Mouse (Mus musculus) kidney, adult 2 months (tissue): Measurements from ENCODE around the gene Sart1. TPM values are rescaled to one million over a fixed set of nuclear protein-coding genes. Genes with fewer than 3 reads are reported as not detected.

Source experiments
- DNase-seq: peaks from one replicate; pipeline ENCODE4 v3.0.0; 2021
- H3K27ac ChIP-seq: fragments of 200-500 bp; 2 replicates; pipeline ENCODE4 v1.5.1; 2012; ENCODE audit warnings: low read depth, low read length, control low read depth, inconsistent platforms; ENCODE audit not compliant: insufficient read depth
- H3K27me3 ChIP-seq: fragments of 200-500 bp; replicated peaks from 2 replicates; pipeline ENCODE4 v1.6.1; 2012; ENCODE audit warnings: mild to moderate bottlenecking, moderate library complexity, low read length, inconsistent platforms; ENCODE audit not compliant: control insufficient read depth, insufficient read depth
- H3K36me3 ChIP-seq: fragments of 200-500 bp; 2 replicates; pipeline ENCODE4 v1.6.1; 2012; ENCODE audit warnings: mild to moderate bottlenecking, moderate library complexity, low read length, inconsistent platforms; ENCODE audit not compliant: control insufficient read depth, insufficient read depth
- H3K4me1 ChIP-seq: fragments of 200-500 bp; 2 replicates; pipeline ENCODE4 v1.6.1; 2011; ENCODE audit warnings: low read length; ENCODE audit not compliant: control insufficient read depth, insufficient read depth
- H3K4me3 ChIP-seq: fragments of 200-500 bp; 2 replicates; pipeline ENCODE4 v1.5.1; 2011; ENCODE audit warnings: mild to moderate bottlenecking, low read depth, low read length, control low read depth; ENCODE audit not compliant: insufficient read depth
- CTCF ChIP-seq: fragments of 200-500 bp; conservative IDR thresholded peaks from 2 replicates; pipeline ENCODE4 v1.5.1; 2011; ENCODE audit warnings: low read depth, mild to moderate bottlenecking, control low read depth, low read length, moderate library complexity, mixed read lengths; ENCODE audit not compliant: insufficient read depth, insufficient read length
- POLR2A ChIP-seq: fragments of 200-500 bp; IDR thresholded peaks from one replicate; pipeline ENCODE4 v1.6.1; 2011; ENCODE audit warnings: low read depth, low read length, control low read depth
- WGBS: fragments of 180-500 bp; shearing (Covaris S2); methylation state at CpG from one replicate; pipeline ENCODE4 v1.1.7; 2018; 5-methylcytosine and 5-hydroxymethylcytosine counted together
- polyA plus RNA-seq: library from polyadenylated mRNA; depleted of rRNA; stranded (reverse); fragments of >200 nt; gene quantifications from 2 replicates; pipeline ENCODE4 v1.2.3, GENCODE M21; 2012

The Sart1 gene
- polyA plus RNA-seq, 1 experiment: 27.4 TPM

DNA sequence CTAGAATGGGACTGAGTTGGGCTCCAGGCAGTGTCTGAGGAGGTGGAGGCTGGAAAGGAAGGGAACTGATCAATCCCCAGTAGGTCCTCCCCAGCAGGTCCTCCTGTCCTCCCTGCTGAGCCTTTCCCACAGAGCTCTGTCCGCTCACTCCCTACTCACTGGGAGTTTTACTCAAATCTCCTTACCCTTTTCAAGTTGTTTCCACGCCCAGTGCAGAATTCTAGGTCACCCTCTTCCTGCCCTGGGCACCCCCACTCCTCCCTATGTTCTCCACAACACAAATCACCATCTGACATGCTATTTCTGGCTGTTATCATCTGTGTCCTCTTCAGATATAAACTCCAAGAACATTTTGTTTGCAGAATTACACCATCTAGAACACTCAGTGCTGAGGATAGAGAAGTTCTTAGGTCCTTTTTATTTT is 26.0 kb upstream of the Sart1 start:
- Histone ChIP-seq H3K4me3 (no peak overlapping the region), H3K36me3 (no peaks in the 10 kb centered on the region), H3K27ac (peak overlapping the region; percentile 15), H3K27me3 (no peaks in the 10 kb centered on the region), H3K4me1 (no peaks in the 10 kb centered on the region)
- DNase-seq: peak; percentile 78
- no peak for TF ChIP-seq POLR2A
- TF ChIP-seq CTCF: no peak
- 64% methylated on average over 2 of the region's 2 CpGs for WGBS

DNA sequence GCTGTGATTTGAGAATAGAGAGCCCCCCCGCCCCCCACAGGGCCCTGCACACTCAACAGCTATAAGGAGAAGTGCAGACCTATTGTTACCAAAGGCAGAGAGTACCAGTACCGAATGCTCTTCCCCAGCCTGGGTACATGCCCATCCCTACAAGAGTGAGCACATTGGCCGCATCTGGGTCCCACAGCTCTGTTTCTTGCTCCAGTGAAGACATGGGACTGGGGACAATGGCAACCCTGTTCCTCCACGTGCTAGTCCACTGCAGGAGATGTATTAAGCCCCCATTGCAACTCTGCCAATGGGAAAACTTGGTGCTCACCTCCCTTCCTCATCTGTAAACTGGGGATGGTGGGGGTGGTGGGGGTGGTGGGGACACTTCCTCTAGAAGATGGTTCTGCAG is 25.3 kb upstream of the Sart1 start:
- no peak overlapping the region for H3K27ac ChIP-seq
- peaks cover 1% of the 10 kb centered on the region; the same call in 1 of the 2 replicates for H3K4me1 ChIP-seq
- H3K36me3 ChIP-seq: no peaks in the 10 kb centered on the region
- no peak for DNase-seq
- H3K4me3 ChIP-seq: no peak overlapping the region
- TF ChIP-seq CTCF: no peak
- no peak for TF ChIP-seq POLR2A
- 85% methylated on average over 4 of the region's 4 CpGs for WGBS
- H3K27me3 ChIP-seq: no peaks in the 10 kb centered on the region

DNA sequence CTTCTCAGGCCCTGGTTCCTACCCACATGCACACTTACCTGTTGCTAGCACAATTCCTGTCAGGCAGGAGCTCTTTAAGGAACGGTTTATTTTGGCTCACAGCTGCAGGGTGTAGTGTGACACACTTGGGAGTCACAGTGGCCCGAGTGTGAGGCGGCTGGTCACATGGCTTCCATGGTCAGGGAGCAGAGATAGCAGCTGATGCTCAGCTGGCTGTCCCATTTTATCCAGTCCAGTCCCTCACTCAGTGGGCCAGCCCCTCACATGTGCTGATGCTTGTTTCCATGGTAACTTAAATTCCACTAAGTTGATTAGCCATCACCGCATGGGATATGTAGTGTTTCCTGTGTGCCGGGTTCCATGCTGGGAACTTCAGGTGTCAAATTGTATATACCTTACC is 23.5 kb upstream of the Sart1 start:
- 39% methylated on average over 5 of the region's 5 CpGs for WGBS
- H3K36me3 ChIP-seq: no peaks in the 10 kb centered on the region
- H3K4me3 ChIP-seq: no peak overlapping the region
- H3K27me3 ChIP-seq: no peaks in the 10 kb centered on the region
- no peak for TF ChIP-seq POLR2A
- no peak for TF ChIP-seq CTCF
- no peak overlapping the region for H3K27ac ChIP-seq
- H3K4me1 ChIP-seq: peaks cover 12% of the 10 kb centered on the region
- DNase-seq: no peak

DNA sequence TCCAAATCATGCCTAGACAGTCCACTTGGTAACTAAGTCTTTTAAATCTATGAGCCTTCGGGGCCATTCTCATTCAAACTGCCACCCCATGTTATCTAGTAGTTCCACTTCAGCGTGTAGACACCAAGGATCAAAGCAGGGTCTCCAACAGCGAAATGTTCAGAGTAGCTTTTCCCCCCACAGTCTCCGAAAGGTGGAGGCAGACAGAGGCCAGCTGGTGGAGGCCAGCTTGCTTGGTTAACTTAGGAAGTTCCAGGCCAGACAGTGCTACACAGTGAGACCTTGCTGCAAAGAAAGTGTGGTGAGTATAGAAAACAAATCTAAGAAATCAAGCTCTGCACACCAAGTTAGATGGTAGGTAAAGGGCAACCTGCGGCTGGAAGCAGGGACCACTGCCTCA is 22.1 kb upstream of the Sart1 start:
- no peak overlapping the region for H3K4me3 ChIP-seq
- no peaks in the 10 kb centered on the region for H3K27me3 ChIP-seq
- no peak overlapping the region for H3K27ac ChIP-seq
- TF ChIP-seq CTCF (no peak), POLR2A (no peak)
- 84% methylated on average over 5 of the region's 5 CpGs for WGBS
- peaks cover 15% of the 10 kb centered on the region for H3K4me1 ChIP-seq
- no peak for DNase-seq
- no peaks in the 10 kb centered on the region for H3K36me3 ChIP-seq

DNA sequence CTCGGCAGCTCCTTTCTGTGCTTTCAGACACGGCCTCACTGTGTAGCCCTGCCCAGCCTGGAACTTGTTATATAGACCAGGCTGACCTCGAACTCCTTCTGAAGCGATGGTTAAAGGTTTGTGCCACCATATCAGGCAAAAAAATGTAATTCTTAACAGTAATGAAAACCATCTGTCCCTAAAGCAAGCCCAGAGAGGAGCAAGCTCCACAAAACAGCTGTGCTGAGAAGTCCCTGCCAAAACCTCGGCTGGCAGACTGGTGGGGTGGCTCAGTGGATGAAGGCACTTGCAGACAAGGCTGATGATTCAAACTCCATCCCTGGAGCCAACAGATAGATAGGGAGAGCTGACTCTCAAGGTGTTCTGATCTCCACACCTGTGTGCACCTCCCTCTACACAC is 20.6 kb upstream of the Sart1 start:
- H3K4me1 ChIP-seq: peaks cover 16% of the 10 kb centered on the region
- no peaks in the 10 kb centered on the region for H3K27me3 ChIP-seq
- TF ChIP-seq POLR2A: no peak
- H3K4me3 ChIP-seq: no peak overlapping the region
- H3K36me3 ChIP-seq: no peaks in the 10 kb centered on the region
- WGBS: 71% methylated on average over 5 of the region's 5 CpGs
- H3K27ac ChIP-seq: peak overlapping the region; percentile 99
- DNase-seq: no peak

DNA sequence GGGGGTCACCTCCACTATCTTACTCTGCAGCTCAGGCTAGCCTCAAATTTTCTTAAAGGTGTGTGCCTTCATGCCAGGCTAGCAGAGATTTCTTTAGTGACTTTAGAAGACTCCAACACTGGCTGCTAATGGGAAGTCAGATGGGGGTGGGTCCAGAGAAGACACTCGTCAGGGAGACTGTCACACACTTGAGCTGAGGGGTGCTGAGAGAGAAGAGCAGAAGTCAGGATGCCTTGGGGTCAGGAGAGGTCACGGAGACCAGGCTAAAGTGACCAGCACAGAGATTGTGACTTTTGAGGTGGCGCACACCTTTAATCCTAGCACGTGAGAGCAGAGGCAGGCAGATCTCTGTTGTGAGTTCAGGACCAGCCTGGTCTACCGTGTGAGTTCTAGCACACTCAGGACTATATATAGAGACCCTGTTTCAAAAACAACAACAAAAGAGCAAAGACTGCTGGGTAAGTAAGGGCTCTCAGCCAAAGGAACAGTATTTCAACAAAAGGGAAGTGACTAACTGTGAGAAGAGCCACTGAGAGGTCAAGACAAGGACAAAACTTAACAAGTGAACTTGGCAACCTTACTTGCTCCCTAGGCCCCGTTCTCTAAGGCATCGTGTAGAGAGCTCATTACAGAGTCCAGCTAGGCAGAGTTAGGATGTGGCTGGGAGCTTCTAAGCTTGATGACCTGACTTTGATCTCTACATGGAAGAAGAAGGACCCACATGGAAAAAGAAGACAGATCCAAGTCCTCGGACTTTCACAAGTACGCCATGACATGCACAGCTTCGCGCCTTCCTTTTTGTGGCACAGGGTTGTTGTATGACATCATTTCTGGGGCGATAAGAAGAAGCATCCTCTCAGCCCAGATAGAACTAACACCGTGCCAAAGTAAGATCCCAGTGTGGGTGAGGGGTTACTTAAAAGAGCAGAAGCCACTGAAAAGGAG is 19.8 kb upstream of the Sart1 start:
- peaks cover 16% of the 10 kb centered on the region for H3K4me1 ChIP-seq
- no peaks in the 10 kb centered on the region for H3K36me3 ChIP-seq
- H3K27ac ChIP-seq: peak overlapping the region; percentile 99
- WGBS: 59% methylated on average over 13 of the region's 13 CpGs
- no peaks in the 10 kb centered on the region for H3K27me3 ChIP-seq
- H3K4me3 ChIP-seq: peak overlapping the region; percentile 10; the same call in 1 of the 2 replicates
- no peak for TF ChIP-seq CTCF
- peak; percentile 12 for TF ChIP-seq POLR2A
- peak; percentile 82 for DNase-seq

DNA sequence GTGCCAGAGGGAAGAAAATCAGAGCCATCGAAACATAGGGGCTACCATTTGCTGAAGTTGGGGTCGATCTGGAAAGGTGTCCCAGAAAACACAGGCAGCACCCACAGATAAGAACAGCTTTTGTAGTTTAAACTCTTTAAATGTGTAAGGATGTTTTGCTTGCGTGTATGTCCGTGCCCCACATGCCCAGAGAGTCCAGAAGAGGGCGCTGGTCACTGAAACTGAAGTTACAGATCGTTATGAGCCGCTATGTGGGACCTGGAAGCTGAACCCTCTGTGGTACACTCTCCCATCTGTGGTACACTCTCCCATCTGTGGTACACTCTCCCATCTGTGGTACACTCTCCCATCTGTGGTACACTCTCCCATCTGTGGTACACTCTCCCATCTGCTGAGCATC is 18.6 kb upstream of the Sart1 start:
- peak; percentile 79 for TF ChIP-seq CTCF
- no peak for TF ChIP-seq POLR2A
- Histone ChIP-seq H3K27me3 (no peaks in the 10 kb centered on the region), H3K36me3 (no peaks in the 10 kb centered on the region), H3K27ac (peak overlapping the region; percentile 99), H3K4me3 (peak overlapping the region; percentile 89), H3K4me1 (peaks cover 16% of the 10 kb centered on the region)
- peak; percentile 82 for DNase-seq
- 12% methylated on average over 7 of the region's 7 CpGs for WGBS
